Mouse (Mus musculus): ENCODE data around the gene Trpv3. TPM values are rescaled to one million over a fixed set of nuclear protein-coding genes. Genes with fewer than 3 reads are reported as not detected.

Trpv3 gene
- polyA plus RNA-seq, 1 experiment = not detected

DNA sequence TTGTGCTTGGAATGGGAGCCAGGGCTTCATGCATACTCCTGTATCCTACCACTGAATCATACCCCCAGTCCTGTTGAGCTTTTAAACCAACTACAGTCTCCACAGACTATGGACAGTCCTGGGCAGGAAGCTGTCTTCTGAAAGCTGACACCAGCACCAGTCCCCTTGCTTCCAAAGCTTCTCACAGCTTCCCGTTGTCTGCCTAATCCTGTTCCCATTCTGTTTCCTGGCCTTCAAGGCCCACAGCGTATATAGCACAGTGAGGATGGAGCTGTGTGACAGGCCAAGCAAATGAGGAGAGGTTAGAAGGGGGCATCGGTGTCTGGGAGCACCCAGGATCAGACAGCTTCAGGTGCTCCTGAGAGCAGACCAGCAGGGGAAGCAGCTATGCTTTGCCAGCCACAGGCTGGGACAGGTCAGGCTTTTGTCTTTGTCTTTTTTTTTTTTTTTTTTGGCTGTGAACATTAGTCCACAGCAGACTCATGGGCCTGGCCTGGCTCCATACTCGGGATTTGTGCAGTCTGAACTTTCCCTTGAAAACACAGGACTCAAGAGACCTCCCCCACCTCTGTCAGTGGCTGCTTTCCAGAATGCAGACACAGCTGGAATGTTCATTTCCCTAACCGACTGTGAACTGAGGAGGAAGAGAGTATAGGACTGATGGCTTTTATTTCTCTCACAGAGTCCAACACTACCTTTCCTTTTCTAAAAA is 31.0 kb upstream of the Trpv3 start:
- TF ChIP-seq POLR2A (IDR thresholded peaks at IDR 0.05; ENCODE audit: borderline replicate concordance, low read depth, low read length) (no peak), CTCF (IDR thresholded peaks at IDR 0.05; ENCODE audit: low read depth, low read length) (no peak)
- Histone ChIP-seq H3K4me1 (ENCODE audit: control insufficient read depth, insufficient read depth, low read length) (no peaks in the 10 kb centered on the region), H3K27ac (ENCODE audit: insufficient read depth, low read depth, low read length) (no peak overlapping the region), H3K4me3 (ENCODE audit: insufficient read depth, low read length) (no peak overlapping the region)

DNA sequence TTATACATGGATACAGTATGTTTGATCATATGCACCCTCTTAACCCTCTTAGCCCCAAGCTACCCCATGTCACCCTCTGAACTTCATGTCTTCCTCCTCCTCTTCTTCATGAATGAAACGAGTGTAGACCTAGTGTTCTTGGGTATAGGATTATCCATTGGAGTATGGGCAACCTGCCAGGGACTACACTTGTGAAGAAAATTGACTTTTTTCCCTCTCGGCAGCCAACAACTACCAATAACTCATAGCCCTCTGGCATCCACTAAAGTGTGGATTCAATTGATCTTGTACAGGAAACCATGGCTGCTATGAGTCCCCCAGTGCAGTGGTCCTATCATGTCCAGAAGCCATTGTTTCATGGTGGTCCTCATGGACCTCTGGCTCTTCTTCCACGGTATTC is 30.5 kb upstream of the Trpv3 start:
- no peak overlapping the region for H3K4me3 ChIP-seq (ENCODE audit: insufficient read depth, low read length)
- TF ChIP-seq POLR2A (IDR thresholded peaks at IDR 0.05; ENCODE audit: borderline replicate concordance, low read depth, low read length) (no peak), CTCF (IDR thresholded peaks at IDR 0.05; ENCODE audit: low read depth, low read length) (no peak)

DNA sequence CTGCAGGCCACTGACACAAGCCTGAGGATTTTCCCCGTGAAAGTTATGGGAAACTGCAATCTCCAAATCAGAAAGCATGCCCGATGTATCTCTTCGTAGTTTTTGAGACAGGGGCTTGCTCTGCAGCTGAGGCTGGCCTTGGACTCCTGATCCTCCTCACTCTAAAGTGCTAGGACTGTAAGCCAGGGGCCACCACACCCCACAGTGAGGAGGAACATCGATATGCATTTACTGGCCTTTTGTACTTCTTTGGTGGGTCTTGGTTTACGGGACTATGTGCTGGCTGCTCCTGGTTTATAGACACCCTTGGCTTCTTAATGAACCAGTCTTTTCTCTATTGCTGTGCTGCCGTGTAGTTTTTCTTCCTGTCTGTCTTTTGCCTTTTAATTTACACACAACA is 25.0 kb upstream of the Trpv3 start:
- H3K4me3 ChIP-seq (ENCODE audit: insufficient read depth, low read length) = no peak overlapping the region
- H3K4me1 ChIP-seq (ENCODE audit: control insufficient read depth, insufficient read depth, low read length) = no peaks in the 10 kb centered on the region
- TF ChIP-seq POLR2A (IDR thresholded peaks at IDR 0.05; ENCODE audit: borderline replicate concordance, low read depth, low read length) (no peak), CTCF (IDR thresholded peaks at IDR 0.05; ENCODE audit: low read depth, low read length) (no peak)
- H3K27ac ChIP-seq (ENCODE audit: insufficient read depth, low read depth, low read length) = no peak overlapping the region

More for the DNA sequence above, 30.5 kb upstream of the Trpv3 start:
- no peak overlapping the region for H3K27ac ChIP-seq (ENCODE audit: insufficient read depth, low read depth, low read length)
- H3K4me1 ChIP-seq (ENCODE audit: control insufficient read depth, insufficient read depth, low read length) = no peaks in the 10 kb centered on the region

DNA sequence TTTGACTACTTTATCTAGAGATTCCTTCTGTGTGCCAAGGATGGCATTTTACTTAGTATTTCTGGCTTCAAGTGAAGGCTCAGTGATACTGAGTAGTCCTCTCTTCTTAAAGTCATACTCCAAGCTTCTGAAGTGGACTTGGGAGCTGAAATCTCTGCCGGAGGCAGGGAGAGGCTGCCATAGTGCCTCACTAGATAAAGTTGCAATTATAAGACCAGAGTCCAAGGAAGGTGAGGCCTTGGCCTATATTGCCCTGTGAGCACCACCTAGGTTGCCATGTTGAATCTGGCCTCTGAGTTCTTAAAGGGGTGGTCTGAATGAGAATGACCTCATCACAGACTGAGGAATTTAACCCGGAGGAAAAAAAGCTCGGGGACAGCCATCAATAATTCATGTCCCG is 24.4 kb upstream of the Trpv3 start:
- H3K4me3 ChIP-seq (ENCODE audit: insufficient read depth, low read length) = no peak overlapping the region
- H3K27ac ChIP-seq (ENCODE audit: insufficient read depth, low read depth, low read length) = no peak overlapping the region
- TF ChIP-seq POLR2A (IDR thresholded peaks at IDR 0.05; ENCODE audit: borderline replicate concordance, low read depth, low read length) = no peak
- TF ChIP-seq CTCF (IDR thresholded peaks at IDR 0.05; ENCODE audit: low read depth, low read length) = no peak
- no peaks in the 10 kb centered on the region for H3K4me1 ChIP-seq (ENCODE audit: control insufficient read depth, insufficient read depth, low read length)

DNA sequence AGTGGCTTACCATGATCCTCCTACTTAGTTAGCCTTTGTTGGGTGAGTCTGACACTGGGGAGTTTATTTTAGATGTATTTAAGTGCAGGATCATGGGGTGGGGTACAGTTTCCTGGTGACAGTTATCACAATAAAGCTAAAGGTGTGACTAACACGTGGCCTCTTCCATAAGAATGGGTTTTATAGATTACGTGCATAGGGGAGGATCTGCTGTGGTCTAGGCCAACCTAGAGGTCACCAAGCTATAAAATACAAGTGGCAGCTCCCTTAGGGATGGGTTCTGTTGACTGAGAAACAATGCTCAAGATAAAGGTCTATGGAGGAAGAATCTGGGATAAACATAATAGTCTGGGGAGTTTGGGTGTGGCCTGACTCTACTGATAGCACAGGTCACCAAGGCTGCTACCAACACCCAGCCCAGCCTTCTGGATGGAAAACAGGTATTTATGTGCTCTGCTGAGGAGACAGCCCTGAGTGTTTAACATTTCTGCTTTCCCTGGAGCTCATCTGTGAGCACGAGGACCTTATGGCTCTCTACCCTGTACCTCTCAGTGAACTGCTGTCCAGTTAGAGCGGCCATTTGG is 9.7 kb upstream of the Trpv3 start:
- no peaks in the 10 kb centered on the region for H3K4me1 ChIP-seq (ENCODE audit: control insufficient read depth, insufficient read depth, low read length)
- no peak overlapping the region for H3K27ac ChIP-seq (ENCODE audit: insufficient read depth, low read depth, low read length)
- TF ChIP-seq CTCF (IDR thresholded peaks at IDR 0.05; ENCODE audit: low read depth, low read length) (no peak), POLR2A (IDR thresholded peaks at IDR 0.05; ENCODE audit: borderline replicate concordance, low read depth, low read length) (no peak)
- no peak overlapping the region for H3K4me3 ChIP-seq (ENCODE audit: insufficient read depth, low read length)

DNA sequence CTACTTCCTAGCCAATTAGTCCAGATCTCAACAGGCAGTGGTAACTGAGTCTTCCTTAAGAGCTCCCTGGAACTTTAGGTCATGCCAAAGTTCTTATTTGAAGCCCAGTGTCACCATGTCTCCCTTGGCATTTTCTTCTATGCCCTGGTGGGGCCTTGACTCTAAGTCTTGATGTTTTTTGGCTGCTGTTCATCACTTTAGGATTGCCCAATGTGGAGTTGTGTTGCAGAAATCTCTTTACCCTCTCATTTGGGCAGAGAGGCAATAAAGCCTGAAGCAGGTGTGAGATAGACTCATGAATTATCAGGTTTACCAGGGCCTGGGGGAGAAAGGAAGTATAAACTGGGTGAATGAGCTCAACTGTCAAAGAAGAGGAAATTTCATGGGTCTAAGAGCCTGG is 8.5 kb upstream of the Trpv3 start:
- H3K27ac ChIP-seq (ENCODE audit: insufficient read depth, low read depth, low read length) = no peak overlapping the region
- no peaks in the 10 kb centered on the region for H3K4me1 ChIP-seq (ENCODE audit: control insufficient read depth, insufficient read depth, low read length)
- H3K4me3 ChIP-seq (ENCODE audit: insufficient read depth, low read length) = no peak overlapping the region
- TF ChIP-seq CTCF (IDR thresholded peaks at IDR 0.05; ENCODE audit: low read depth, low read length) (no peak), POLR2A (IDR thresholded peaks at IDR 0.05; ENCODE audit: borderline replicate concordance, low read depth, low read length) (no peak)

DNA sequence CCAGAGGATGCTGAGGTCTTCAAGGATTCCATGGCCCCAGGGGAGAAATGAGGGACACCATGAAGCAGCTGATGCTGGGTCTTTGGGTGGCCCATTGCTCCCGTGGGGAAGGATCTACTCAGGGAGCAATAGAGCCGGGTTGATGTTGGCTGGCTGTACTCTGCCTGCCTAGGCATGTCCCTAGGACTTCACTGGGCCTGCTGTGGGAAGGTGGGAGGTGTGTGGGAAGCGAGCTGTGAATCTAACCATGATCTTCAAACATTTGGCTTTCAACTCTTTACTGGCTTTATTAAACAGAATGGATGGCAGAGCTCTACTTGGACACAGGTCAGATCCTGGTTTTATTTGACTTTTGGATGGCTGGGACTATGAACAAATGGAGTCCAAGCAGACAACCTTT is 6.7 kb upstream of the Trpv3 start:
- H3K4me1 ChIP-seq (ENCODE audit: control insufficient read depth, insufficient read depth, low read length) = no peaks in the 10 kb centered on the region
- no peak for TF ChIP-seq POLR2A (IDR thresholded peaks at IDR 0.05; ENCODE audit: borderline replicate concordance, low read depth, low read length)
- no peak for TF ChIP-seq CTCF (IDR thresholded peaks at IDR 0.05; ENCODE audit: low read depth, low read length)
- H3K27ac ChIP-seq (ENCODE audit: insufficient read depth, low read depth, low read length) = no peak overlapping the region
- H3K4me3 ChIP-seq (ENCODE audit: insufficient read depth, low read length) = no peak overlapping the region

DNA sequence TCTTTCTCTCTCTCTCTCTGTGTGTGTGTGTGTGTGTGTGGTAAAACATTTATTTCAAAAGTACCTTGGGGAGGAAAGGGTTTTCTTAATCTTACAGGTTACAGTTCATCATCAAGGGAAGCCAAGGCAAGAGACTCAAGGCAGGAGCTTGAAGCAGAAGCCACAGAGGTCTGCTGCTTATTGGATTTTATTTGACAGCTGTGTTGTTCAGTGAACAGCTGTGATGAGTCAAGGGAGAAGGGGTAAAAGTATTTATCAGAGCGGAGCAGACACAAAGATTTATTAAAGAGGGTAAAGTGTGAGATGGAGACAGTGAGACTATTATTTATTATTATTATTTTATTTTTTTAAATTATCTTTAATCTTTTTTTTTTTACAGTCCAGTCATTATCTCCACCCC is 5.8 kb upstream of the Trpv3 start:
- Histone ChIP-seq H3K4me3 (ENCODE audit: insufficient read depth, low read length) (no peak overlapping the region), H3K4me1 (ENCODE audit: control insufficient read depth, insufficient read depth, low read length) (no peaks in the 10 kb centered on the region), H3K27ac (ENCODE audit: insufficient read depth, low read depth, low read length) (no peak overlapping the region)
- no peak for TF ChIP-seq CTCF (IDR thresholded peaks at IDR 0.05; ENCODE audit: low read depth, low read length)
- no peak for TF ChIP-seq POLR2A (IDR thresholded peaks at IDR 0.05; ENCODE audit: borderline replicate concordance, low read depth, low read length)

DNA sequence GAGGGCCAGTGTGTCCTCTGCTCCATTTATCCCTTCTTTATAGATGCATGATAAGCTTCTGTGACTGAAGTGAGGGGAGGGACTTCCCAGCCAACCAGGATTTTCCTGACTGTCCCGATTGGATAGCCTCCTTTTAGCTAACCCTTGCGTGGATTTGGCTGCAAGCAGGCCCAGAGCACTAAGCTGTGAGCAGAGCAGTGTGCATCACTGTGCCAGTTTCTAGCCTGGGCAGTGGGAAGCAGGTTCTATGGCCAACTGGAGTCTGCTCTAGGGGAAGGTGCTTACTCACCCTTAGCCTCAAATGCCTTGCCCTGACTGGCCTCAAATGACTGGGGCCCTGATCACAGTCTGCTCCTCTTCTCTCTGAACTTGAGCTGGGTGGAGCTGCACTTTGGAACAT is 7.6 kb downstream of the Trpv3 start:
- TF ChIP-seq CTCF (IDR thresholded peaks at IDR 0.05; ENCODE audit: low read depth, low read length) (no peak), POLR2A (IDR thresholded peaks at IDR 0.05; ENCODE audit: borderline replicate concordance, low read depth, low read length) (no peak)
- Histone ChIP-seq H3K27ac (ENCODE audit: insufficient read depth, low read depth, low read length) (no peak overlapping the region), H3K4me3 (ENCODE audit: insufficient read depth, low read length) (no peak overlapping the region), H3K4me1 (ENCODE audit: control insufficient read depth, insufficient read depth, low read length) (no peaks in the 10 kb centered on the region)

DNA sequence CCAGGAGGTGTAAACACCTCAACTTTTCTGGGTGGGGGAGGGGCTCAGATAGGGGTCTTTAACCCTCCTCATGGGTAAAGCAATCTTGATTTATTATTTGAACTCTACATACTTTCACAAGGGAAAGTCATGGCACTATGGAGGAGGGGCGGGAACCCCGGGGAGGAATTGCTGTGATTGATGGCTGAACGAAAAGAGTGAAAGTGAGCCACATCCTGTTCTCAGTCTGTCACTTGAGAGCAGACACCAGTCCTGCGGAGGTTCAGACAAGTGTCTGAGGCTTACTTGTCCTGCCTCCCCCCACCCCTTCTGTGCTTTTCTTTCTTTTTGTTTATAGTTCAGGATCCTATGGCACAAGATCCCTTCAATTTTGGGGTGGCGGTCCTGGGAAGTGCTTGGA is 13.5 kb downstream of the Trpv3 start:
- no peak for TF ChIP-seq CTCF (IDR thresholded peaks at IDR 0.05; ENCODE audit: low read depth, low read length)
- TF ChIP-seq POLR2A (IDR thresholded peaks at IDR 0.05; ENCODE audit: borderline replicate concordance, low read depth, low read length) = no peak
- no peak overlapping the region for H3K4me3 ChIP-seq (ENCODE audit: insufficient read depth, low read length)
- H3K27ac ChIP-seq (ENCODE audit: insufficient read depth, low read depth, low read length) = no peak overlapping the region

More for the DNA sequence above, 13.5 kb downstream of the Trpv3 start:
- no peaks in the 10 kb centered on the region for H3K4me1 ChIP-seq (ENCODE audit: control insufficient read depth, insufficient read depth, low read length)

Measured in bone marrow macrophage, adult 2 months (primary cell).